Mouse (Mus musculus): Measurements from ENCODE around the gene Nckap5. TPM values are rescaled to one million over a fixed set of nuclear protein-coding genes. Genes with fewer than 3 reads are reported as not detected.
"Not testable (repeated sequence)": the region's sequence is repeated elsewhere in the genome, so short reads cannot be mapped to it uniquely, and the experiment has no call there.

Nckap5 gene
- total RNA-seq (2015; ENCODE audit: low replicate concordance) (0.19 TPM in 1 of 2 replicates, not detected in the other), total RNA-seq (2017; ENCODE audit: low replicate concordance) (1.7 TPM in 1 of 2 replicates, not detected in the other)

DNA sequence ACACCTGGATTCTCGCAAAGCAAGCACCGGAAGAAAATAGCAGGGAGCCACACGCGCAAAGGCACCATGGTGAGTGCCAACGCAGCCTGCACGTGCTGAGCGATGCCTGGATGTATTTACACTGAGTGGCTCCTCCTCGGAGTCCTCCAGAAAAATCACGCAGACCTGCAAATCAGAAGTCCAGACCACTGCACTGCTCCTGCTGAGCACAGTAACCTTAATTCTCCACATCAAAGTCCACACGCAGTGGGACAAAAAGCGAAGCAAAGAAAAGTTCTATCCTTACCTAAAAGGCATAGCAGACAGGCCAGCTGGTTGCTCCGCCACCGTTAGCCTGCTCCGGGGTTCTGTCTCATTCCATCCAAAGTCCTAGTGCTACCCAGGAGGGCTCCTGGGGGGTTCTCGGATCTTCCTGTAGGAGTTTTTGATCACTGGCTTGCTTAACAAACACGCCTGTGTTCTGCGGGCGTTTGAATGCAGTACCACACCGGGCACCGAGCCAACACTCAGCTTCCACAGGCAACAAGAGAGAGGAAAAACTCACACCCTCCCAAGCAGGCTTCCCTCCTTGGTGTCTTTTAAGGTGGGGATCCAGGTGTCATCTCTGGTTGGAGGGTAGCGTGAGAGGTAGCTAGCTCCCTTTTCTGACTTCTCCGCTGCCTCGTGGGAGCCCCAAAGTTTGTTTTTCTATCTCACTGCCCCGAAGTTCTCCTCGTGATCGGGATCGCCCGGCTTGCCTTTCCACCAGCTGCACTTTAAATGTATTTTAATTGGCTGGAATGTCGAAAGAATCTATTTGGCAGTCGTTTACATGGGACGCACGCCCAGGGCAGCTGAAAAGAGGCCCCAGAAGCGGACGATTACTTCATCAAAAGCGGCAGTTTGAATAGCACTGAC lies at the start of gene Nckap5:
Gene Nckap5, minus strand, starts transcription at position 769 of the 897 bp plus-strand sequence.
- no peak for ATAC-seq (replicated peaks; ENCODE audit: low FRiP score, poor library complexity, severe bottlenecking)

DNA sequence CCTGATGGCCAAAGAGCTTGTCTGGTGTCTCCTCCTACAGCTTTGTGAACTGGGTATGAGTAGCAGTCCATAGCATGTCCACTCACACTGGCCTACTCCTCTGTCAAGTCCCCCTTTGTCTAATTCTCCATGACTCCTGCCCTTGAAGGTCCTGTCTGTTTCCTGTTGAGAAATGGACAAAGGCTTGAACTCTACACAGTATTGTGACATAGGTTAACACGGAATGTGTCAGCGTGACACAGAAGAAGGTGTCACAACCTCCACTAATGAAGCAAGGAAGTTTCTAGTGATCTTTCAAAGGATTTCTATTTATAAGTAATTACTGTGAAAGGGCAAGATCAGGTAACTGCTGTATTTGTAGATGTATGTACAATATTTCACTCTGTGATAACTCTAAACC lies 46.9 kb upstream of the Nckap5 start:
- no peak for ATAC-seq (replicated peaks; ENCODE audit: low FRiP score, poor library complexity, severe bottlenecking)

GRCm38 (mm10) chr1:126868372-126868771 lies 37.8 kb upstream of the Nckap5 start:
- ATAC-seq (replicated peaks; ENCODE audit: low FRiP score, poor library complexity, severe bottlenecking), result no peak

GRCm38 (mm10) chr1:126867912-126868311 lies 37.3 kb upstream of the Nckap5 start:
- no peak for ATAC-seq (replicated peaks; ENCODE audit: low FRiP score, poor library complexity, severe bottlenecking)

- no peak for ATAC-seq (replicated peaks; ENCODE audit: low FRiP score, poor library complexity, severe bottlenecking)
Observed at GRCm38 (mm10) chr1:126865591-126866086, 35.0 kb upstream of the Nckap5 start.

DNA sequence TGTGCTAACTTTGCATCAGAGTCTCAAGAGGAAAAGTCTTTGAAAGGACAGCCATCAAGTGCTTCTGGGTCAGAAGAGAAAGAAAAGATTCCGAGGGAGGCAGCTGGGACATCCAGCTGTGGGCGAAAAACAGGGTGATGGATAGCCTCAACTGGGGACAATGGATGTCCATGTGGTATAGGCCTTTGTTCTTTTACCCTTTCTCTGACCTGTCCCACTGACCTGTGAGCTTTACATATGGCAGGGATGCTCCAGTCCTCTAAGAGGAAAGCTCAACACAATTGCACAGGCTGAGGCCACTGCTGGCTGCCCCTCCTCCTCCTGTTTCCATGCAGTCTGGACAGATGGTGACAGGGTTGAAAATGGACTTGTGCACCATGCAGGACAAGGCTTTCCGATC lies 31.2 kb upstream of the Nckap5 start:
- no peak for ATAC-seq (replicated peaks; ENCODE audit: low FRiP score, poor library complexity, severe bottlenecking)

DNA sequence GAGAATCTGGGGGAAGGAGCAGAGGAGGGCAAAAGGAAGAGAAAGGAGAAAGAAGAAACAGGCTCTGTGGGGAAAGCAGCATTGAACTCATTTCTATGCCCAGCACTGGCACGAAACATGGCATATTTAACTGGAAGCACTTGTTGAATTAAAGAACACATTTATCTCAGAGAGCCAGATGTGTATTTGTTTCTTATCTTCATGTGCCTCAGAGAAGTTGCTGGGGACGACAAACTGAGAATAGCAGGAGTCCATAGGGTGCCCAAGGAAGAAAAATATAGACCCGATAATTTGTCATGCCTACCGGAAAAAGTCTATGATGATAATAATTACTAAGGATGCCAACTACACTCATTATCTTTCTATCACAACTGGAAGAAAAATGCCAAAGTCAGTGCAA lies 29.9 kb upstream of the Nckap5 start:
- no peak for ATAC-seq (replicated peaks; ENCODE audit: low FRiP score, poor library complexity, severe bottlenecking)

- no peak for ATAC-seq (replicated peaks; ENCODE audit: low FRiP score, poor library complexity, severe bottlenecking)
Observed at GRCm38 (mm10) chr1:126849481-126849880, 18.9 kb upstream of the Nckap5 start.

DNA sequence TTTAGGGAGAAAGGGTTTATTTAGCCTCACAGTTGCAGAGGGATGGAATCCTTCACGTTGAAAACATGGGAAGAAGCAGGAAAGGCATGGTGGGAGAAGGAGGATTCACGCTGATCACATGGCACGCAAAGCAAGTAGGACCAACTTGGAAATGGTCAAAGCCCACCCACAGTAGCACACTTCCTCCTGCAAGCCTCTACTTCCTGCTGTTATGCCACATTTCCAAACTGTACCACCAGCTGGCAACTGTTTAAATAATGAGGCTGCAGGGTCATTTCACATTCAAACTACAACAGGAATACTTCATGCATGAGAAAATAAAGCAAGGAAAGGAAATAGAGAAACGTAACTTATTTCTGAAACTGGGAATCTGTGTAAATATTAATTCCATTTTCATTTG lies 15.7 kb upstream of the Nckap5 start:
- ATAC-seq (replicated peaks; ENCODE audit: low FRiP score, poor library complexity, severe bottlenecking), result no peak

DNA sequence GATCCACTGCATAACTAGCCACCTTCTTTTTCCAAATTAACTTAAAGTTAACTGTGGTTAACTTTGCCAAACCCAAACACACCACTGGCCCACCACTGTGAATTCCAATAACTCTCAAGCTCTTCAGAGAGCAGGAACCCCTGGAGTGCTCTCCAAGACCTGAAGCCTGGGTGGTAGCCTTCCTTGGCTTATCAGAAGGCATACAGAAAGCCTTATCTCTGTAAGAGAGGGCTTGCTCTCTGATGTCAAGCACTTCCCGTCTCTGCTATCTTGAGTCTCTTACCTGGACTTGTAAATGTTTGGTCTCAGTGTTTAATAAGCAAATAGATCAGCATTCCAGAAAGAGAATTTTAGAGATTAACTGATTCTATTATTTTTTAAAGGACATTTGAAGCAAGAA lies 2.3 kb upstream of the Nckap5 start:
- ATAC-seq (replicated peaks; ENCODE audit: low FRiP score, poor library complexity, severe bottlenecking), result no peak

DNA sequence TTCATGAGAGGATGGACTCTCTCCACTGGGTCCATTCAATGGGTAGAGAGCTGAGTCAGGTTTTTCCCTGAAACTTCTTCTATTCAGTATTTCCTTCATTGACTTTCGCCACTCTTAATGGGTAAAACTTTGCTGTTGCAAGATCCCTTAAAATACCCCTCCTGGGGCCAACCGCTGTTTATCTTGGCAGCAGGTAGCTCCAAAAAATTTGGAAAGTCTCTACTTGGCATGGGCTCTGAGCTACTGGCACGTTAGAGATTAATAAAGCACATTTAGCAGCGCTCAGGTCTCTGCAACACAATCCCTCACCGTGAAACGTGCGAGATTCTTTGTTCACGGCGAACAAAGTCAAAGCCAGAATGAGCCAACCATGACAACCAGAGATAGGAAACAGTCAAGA lies 1.6 kb downstream of the Nckap5 start:
- no peak for ATAC-seq (replicated peaks; ENCODE audit: low FRiP score, poor library complexity, severe bottlenecking)

- ATAC-seq (replicated peaks; ENCODE audit: low FRiP score, poor library complexity, severe bottlenecking), result no peak
Observed at GRCm38 (mm10) chr1:126824841-126825240, 5.8 kb downstream of the Nckap5 start.

- no peak for ATAC-seq (replicated peaks; ENCODE audit: low FRiP score, poor library complexity, severe bottlenecking)
Observed at GRCm38 (mm10) chr1:126822246-126822645, 8.4 kb downstream of the Nckap5 start.

DNA sequence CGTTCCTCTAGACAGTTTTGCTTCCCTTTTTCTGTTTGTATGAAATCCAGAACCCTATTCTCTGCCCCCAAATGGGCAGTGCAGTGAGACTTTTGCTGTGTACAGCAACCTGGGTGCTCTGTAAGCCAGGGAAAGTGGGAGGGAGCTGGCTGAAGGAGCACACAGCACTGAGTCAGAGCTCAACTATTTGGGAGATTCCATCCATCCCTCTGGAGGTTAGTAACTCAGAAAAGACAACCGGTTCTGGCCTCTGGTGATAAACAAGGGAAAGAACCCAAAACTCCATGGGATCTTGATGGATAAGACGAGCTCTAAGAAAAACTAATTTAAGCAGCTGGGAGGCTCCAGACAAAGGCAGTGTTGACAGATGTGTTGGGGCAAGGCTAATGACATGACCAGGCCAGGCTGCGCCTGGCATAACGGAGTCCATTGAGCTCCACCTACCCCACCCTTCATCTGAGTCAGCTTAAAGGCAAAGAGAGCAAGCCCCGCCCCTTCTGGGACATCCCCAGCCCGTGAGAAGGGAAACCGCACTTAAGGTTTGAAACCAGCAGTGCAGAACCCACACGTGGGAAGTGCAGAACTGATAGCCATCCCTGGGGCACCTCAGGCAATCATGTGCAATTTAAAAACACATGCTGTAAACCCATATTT lies 13.1 kb downstream of the Nckap5 start:
- no peak for ATAC-seq (replicated peaks; ENCODE audit: low FRiP score, poor library complexity, severe bottlenecking)

- ATAC-seq (replicated peaks; ENCODE audit: low FRiP score, poor library complexity, severe bottlenecking), result no peak
Observed at GRCm38 (mm10) chr1:126806994-126807611, 23.5 kb downstream of the Nckap5 start.

- ATAC-seq (replicated peaks; ENCODE audit: low FRiP score, poor library complexity, severe bottlenecking), result no peak
Observed at GRCm38 (mm10) chr1:126806548-126806947, 24.1 kb downstream of the Nckap5 start.

- no peak for ATAC-seq (replicated peaks; ENCODE audit: low FRiP score, poor library complexity, severe bottlenecking)
Observed at GRCm38 (mm10) chr1:126802405-126802804, 28.2 kb downstream of the Nckap5 start.

- no peak for ATAC-seq (replicated peaks; ENCODE audit: low FRiP score, poor library complexity, severe bottlenecking)
Observed at GRCm38 (mm10) chr1:126801706-126802105, 28.9 kb downstream of the Nckap5 start.

GRCm38 (mm10) chr1:126799379-126799798 lies 31.2 kb downstream of the Nckap5 start:
- no peak for ATAC-seq (replicated peaks; ENCODE audit: low FRiP score, poor library complexity, severe bottlenecking)

- ATAC-seq (replicated peaks; ENCODE audit: low FRiP score, poor library complexity, severe bottlenecking), result not testable (repeated sequence)
Observed at GRCm38 (mm10) chr1:126780354-126780941, 50.2 kb downstream of the Nckap5 start.

All from erythroblast, adult 5-6 weeks (primary cell).